Mouse (Mus musculus) right cerebral cortex, postnatal 10 days (tissue): ENCODE measurements at regions not wholly inside any gene's neighbourhood (a gene's known extent, or its start where the extent isn't known, plus 50 kb on each side); places are given as distances from the start of the nearest gene placed in this dataset.
"Not testable (repeated sequence)": the region's sequence is repeated elsewhere in the genome, so short reads cannot be mapped to it uniquely, and the experiment has no call there.

ENCODE experiments used
- DNase-seq, 2 experiments: peaks; one replicate each; pipeline ENCODE4 v3.0.0; 2021; ENCODE audit warnings: low spot score in 2 of 2

- DNase-seq = no peak
Measured at GRCm38 (mm10) chr15:42073486-42073885, 1939.3 kb downstream of the 9330182O14Rik start.

GRCm38 (mm10) chr15:42082436-42082835, 1948.3 kb downstream of the 9330182O14Rik start:
- DNase-seq = no peak

GRCm38 (mm10) chr15:42100730-42101129, 1966.6 kb downstream of the 9330182O14Rik start:
- DNase-seq = peak; percentile 20 to 30

GRCm38 (mm10) chr15:42104816-42105215, 1970.7 kb downstream of the 9330182O14Rik start:
- no peak for DNase-seq

GRCm38 (mm10) chr15:42107106-42107505, 1972.9 kb downstream of the 9330182O14Rik start:
- DNase-seq = no peak

- no peak for DNase-seq
Measured at GRCm38 (mm10) chr15:42111811-42112210, 1977.6 kb downstream of the 9330182O14Rik start.

GRCm38 (mm10) chr15:42127471-42127870, 1993.3 kb downstream of the 9330182O14Rik start:
- no peak for DNase-seq

GRCm38 (mm10) chr15:42128976-42129375, 1994.8 kb downstream of the 9330182O14Rik start:
- DNase-seq = no peak

- no peak for DNase-seq
Measured at GRCm38 (mm10) chr15:42166546-42166945, 2032.4 kb downstream of the 9330182O14Rik start.

- not testable (repeated sequence) for DNase-seq
Measured at GRCm38 (mm10) chr15:42177766-42178165, 2043.6 kb downstream of the 9330182O14Rik start.

GRCm38 (mm10) chr15:42207187-42207846, 2073.2 kb downstream of the 9330182O14Rik start:
- peak; percentile 23 to 25 for DNase-seq

GRCm38 (mm10) chr15:42219496-42219895, 2085.3 kb downstream of the 9330182O14Rik start:
- peak; percentile 21 to 24 for DNase-seq

- DNase-seq = no peak
Measured at GRCm38 (mm10) chr15:42220005-42220404, 2085.8 kb downstream of the 9330182O14Rik start.

GRCm38 (mm10) chr15:42225006-42225405, 2090.8 kb downstream of the 9330182O14Rik start:
- no peak for DNase-seq

GRCm38 (mm10) chr15:42231692-42232091, 2097.5 kb downstream of the 9330182O14Rik start:
- no peak for DNase-seq

GRCm38 (mm10) chr15:42246812-42247211, 2112.6 kb downstream of the 9330182O14Rik start:
- peak; percentile 21 to 34 for DNase-seq

- no peak for DNase-seq
Measured at GRCm38 (mm10) chr15:42252730-42253330, 2118.7 kb downstream of the 9330182O14Rik start.

- no peak for DNase-seq
Measured at GRCm38 (mm10) chr15:42256343-42256742, 2122.2 kb downstream of the 9330182O14Rik start.

GRCm38 (mm10) chr15:42275117-42275516, 2141.0 kb downstream of the 9330182O14Rik start:
- DNase-seq = no peak

- DNase-seq = no peak
Measured at GRCm38 (mm10) chr15:42277247-42277646, 2143.1 kb downstream of the 9330182O14Rik start.

- DNase-seq = no peak
Measured at GRCm38 (mm10) chr15:42280810-42281209, 2146.6 kb downstream of the 9330182O14Rik start.

- DNase-seq = no peak
Measured at GRCm38 (mm10) chr15:42296406-42296805, 2162.2 kb downstream of the 9330182O14Rik start.

- no peak for DNase-seq
Measured at GRCm38 (mm10) chr15:42297430-42297829, 2163.3 kb downstream of the 9330182O14Rik start.
